Mouse (Mus musculus): ENCODE data around the gene 1700012B07Rik. TPM values are rescaled to one million over a fixed set of nuclear protein-coding genes. Genes with fewer than 3 reads are reported as not detected.

Gene 1700012B07Rik
- total and polyA plus RNA-seq, 3 experiments = not detected

GRCm38 (mm10) chr11:109853228-109853966, 25.6 kb upstream of the 1700012B07Rik start:
- H3K4me1 ChIP-seq (ENCODE audit: control insufficient read depth in 1 of 2, insufficient read depth in 2 of 2, low read length in 2 of 2) = peaks cover 0 to 11% of the 10 kb centered on the region in 2 experiments; a peak in 3 of 4 replicates
- TF ChIP-seq MAZ (IDR thresholded peaks at IDR 0.05; ENCODE audit: low read depth, low read length) (no peak), TAL1 (IDR thresholded peaks at IDR 0.05; ENCODE audit: low read length) (no peak), MYB (IDR thresholded peaks at IDR 0.05; ENCODE audit: low read depth, low read length) (no peak), ELF1 (IDR thresholded peaks at IDR 0.05; ENCODE audit: low read depth, low read length) (no peak), E2F4 (IDR thresholded peaks at IDR 0.05; ENCODE audit: borderline replicate concordance, low read depth, low read length) (no peak), UBTF (IDR thresholded peaks at IDR 0.05; ENCODE audit: borderline replicate concordance, insufficient read depth, low read depth, low read length) (no peak), JUND (IDR thresholded peaks at IDR 0.05; ENCODE audit: low read depth, low read length) (no peak), NRF1 (IDR thresholded peaks at IDR 0.05; ENCODE audit: insufficient read depth, low read depth, low read length, poor library complexity, severe bottlenecking) (no peak), MEF2A (IDR thresholded peaks at IDR 0.05; ENCODE audit: extremely low read depth, insufficient replicate concordance, low read depth, low read length, poor library complexity, severe bottlenecking) (no peak), ZNF384 (IDR thresholded peaks at IDR 0.05; ENCODE audit: low read depth, low read length) (no peak), POLR2A (IDR thresholded peaks at IDR 0.05; ENCODE audit: control insufficient read depth in 1 of 2, insufficient read depth in 1 of 2, low read depth in 1 of 2, low read length in 2 of 2, poor library complexity in 1 of 2) (no peak), MAFK (IDR thresholded peaks at IDR 0.05; ENCODE audit: borderline replicate concordance, low read depth, low read length) (no peak), EP300 (IDR thresholded peaks at IDR 0.05; ENCODE audit: low read depth in 1 of 2, low read length in 2 of 2) (no peak)
- no peak for DNase-seq (ENCODE audit: low read depth, low spot score)
- H3K4me3 ChIP-seq (ENCODE audit: control insufficient read depth in 1 of 2, insufficient read depth in 1 of 2, low read depth in 2 of 2, low read length in 2 of 2) = no peak overlapping the region
- peaks cover 0 to 2% of the 10 kb centered on the region in 2 experiments; a peak in 1 of 4 replicates for H3K36me3 ChIP-seq (ENCODE audit: control insufficient read depth in 1 of 2, insufficient read depth in 2 of 2, low read length in 2 of 2)
- H3K9me3 ChIP-seq (replicated peaks; ENCODE audit: insufficient read depth, low read length) = no peaks in the 10 kb centered on the region
- H3K27ac ChIP-seq (ENCODE audit: control insufficient read depth, low read depth, low read length) = no peak overlapping the region
- H3K9ac ChIP-seq (ENCODE audit: control insufficient read depth, low read depth, low read length, poor library complexity, severe bottlenecking) = no peak overlapping the region
- H3K79me2 ChIP-seq (ENCODE audit: control insufficient read depth, insufficient read depth, low read length, poor library complexity) = no peaks in the 10 kb centered on the region
- H3K27me3 ChIP-seq (ENCODE audit: control insufficient read depth in 1 of 2, insufficient read depth in 2 of 2, low read length in 2 of 2) = no peaks in the 10 kb centered on the region

- Histone ChIP-seq H3K79me2 (ENCODE audit: control insufficient read depth, insufficient read depth, low read length, poor library complexity) (no peaks in the 10 kb centered on the region), H3K4me1 (ENCODE audit: control insufficient read depth in 1 of 2, insufficient read depth in 2 of 2, low read length in 2 of 2) (peaks cover 0 to 11% of the 10 kb centered on the region in 2 experiments; a peak in 3 of 4 replicates), H3K27ac (ENCODE audit: control insufficient read depth, low read depth, low read length) (no peak overlapping the region), H3K9ac (ENCODE audit: control insufficient read depth, low read depth, low read length, poor library complexity, severe bottlenecking) (no peak overlapping the region), H3K9me3 (replicated peaks; ENCODE audit: insufficient read depth, low read length) (no peaks in the 10 kb centered on the region), H3K36me3 (ENCODE audit: control insufficient read depth in 1 of 2, insufficient read depth in 2 of 2, low read length in 2 of 2) (peaks cover 0 to 2% of the 10 kb centered on the region in 2 experiments; a peak in 1 of 4 replicates), H3K27me3 (ENCODE audit: control insufficient read depth in 1 of 2, insufficient read depth in 2 of 2, low read length in 2 of 2) (no peaks in the 10 kb centered on the region), H3K4me3 (ENCODE audit: control insufficient read depth in 1 of 2, insufficient read depth in 1 of 2, low read depth in 2 of 2, low read length in 2 of 2) (no peak overlapping the region)
- TF ChIP-seq MXI1 (IDR thresholded peaks at IDR 0.05; ENCODE audit: low read depth, low read length) (no peak), MEF2A (IDR thresholded peaks at IDR 0.05; ENCODE audit: extremely low read depth, insufficient replicate concordance, low read depth, low read length, poor library complexity, severe bottlenecking) (no peak), RCOR1 (IDR thresholded peaks at IDR 0.05; ENCODE audit: low read depth, low read length) (no peak), TAL1 (IDR thresholded peaks at IDR 0.05; ENCODE audit: low read length) (no peak), SIN3A (IDR thresholded peaks at IDR 0.05; ENCODE audit: low read length) (no peak), ZKSCAN1 (IDR thresholded peaks at IDR 0.05; ENCODE audit: low read depth, low read length) (no peak), NELFE (IDR thresholded peaks at IDR 0.05; ENCODE audit: low read depth, low read length) (no peak), ZNF384 (IDR thresholded peaks at IDR 0.05; ENCODE audit: low read depth, low read length) (no peak), EP300 (IDR thresholded peaks at IDR 0.05; ENCODE audit: low read depth in 1 of 2, low read length in 2 of 2) (no peak), GABPA (IDR thresholded peaks at IDR 0.05; ENCODE audit: low read depth, low read length) (no peak), SMC3 (IDR thresholded peaks at IDR 0.05; ENCODE audit: low read depth, low read length) (no peak), POLR2AphosphoS5 (IDR thresholded peaks at IDR 0.05; ENCODE audit: borderline replicate concordance, low read depth, low read length) (no peak), ETS1 (IDR thresholded peaks at IDR 0.05; ENCODE audit: low read depth, low read length) (no peak), USF2 (IDR thresholded peaks at IDR 0.05; ENCODE audit: borderline replicate concordance in 1 of 2, insufficient read depth in 1 of 2, low read depth in 1 of 2, low read length in 2 of 2) (no peak), ELF1 (IDR thresholded peaks at IDR 0.05; ENCODE audit: low read depth, low read length) (no peak), MAX (IDR thresholded peaks at IDR 0.05; ENCODE audit: low read length) (no peak), TBP (IDR thresholded peaks at IDR 0.05; ENCODE audit: low read depth, low read length) (no peak), NRF1 (IDR thresholded peaks at IDR 0.05; ENCODE audit: insufficient read depth, low read depth, low read length, poor library complexity, severe bottlenecking) (no peak), GATA1 (IDR thresholded peaks at IDR 0.05; ENCODE audit: low read depth, low read length) (no peak), CHD2 (IDR thresholded peaks at IDR 0.05; ENCODE audit: low read length) (no peak)
- DNase-seq (ENCODE audit: low read depth, low spot score) = no peak
Measured at GRCm38 (mm10) chr11:109851996-109852395, 24.1 kb upstream of the 1700012B07Rik start.
